Mouse (Mus musculus): ENCODE results near the gene Klf7. TPM values are rescaled to one million over a fixed set of nuclear protein-coding genes. Genes with fewer than 3 reads are reported as not detected.
A peak's percentile ranks its signal among the peaks of the same experiment; 100 is the strongest.

Klf7 gene
- polyA plus RNA-seq, 1 experiment, result 18.2 TPM

DNA sequence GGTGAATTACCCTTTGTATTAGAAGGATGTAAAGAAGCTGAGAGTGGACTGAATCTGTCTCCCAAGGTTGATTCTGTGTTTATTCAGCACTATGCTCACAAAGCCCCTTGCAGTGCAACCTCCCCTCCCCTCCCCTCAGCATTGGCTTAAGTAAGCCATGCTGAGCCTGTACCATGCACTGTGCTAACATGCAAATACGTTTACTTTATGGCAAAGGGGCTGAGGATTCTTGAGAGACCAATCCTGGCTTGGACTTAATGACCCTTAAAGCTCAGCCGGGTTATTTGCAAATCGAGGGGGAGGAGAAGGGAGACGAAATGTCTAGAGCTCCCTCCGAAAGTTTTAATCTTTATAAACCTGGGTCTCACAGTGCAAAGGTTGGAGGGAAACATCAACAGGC is 16.0 kb downstream of the Klf7 start:
- DNase-seq (ENCODE audit: extremely low spot score in 1 of 2, low spot score in 1 of 2), result no peak

DNA sequence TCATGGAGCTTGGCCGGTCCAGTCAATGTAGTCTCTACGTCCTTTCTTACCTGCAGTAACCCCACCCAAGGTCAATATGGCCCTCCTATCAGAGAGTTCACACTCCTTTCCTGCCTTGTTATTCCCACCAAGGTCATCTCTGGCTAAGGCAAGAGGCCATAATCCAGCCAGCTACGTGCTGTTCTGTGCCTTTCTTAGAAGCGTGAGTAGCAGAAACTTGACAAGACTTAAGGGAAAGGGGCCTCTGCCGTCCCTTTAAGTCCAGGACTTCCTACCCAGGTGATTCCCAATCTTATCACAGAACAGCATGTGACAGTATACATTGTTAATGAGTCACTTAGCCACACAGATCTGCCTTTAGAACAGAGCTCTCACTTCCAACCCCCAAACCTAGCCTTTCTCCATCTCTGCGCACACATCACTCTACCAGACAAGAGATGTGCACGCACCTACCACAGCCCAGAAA is 16.9 kb downstream of the Klf7 start:
- no peak for DNase-seq (ENCODE audit: extremely low spot score in 1 of 2, low spot score in 1 of 2)

DNA sequence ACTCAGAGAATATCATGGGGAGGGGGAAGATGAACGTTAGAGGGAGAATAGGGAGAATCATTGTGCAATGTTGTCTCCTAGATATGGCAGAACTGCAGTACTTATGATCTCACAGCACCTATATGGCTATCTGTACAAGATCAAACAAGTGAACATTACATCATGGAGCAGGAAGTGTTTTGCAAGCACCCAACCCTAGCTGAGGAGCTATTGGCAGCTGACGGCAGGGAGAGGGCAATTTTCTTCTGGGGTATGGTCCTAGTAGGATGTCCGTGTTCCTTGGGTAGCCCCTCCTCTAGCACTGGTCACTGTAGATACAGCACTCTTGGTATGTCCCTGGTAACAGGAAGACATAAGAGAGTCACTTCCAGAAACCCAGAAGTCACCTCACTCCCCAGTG is 17.4 kb downstream of the Klf7 start:
- no peak for DNase-seq (ENCODE audit: extremely low spot score in 1 of 2, low spot score in 1 of 2)

DNA sequence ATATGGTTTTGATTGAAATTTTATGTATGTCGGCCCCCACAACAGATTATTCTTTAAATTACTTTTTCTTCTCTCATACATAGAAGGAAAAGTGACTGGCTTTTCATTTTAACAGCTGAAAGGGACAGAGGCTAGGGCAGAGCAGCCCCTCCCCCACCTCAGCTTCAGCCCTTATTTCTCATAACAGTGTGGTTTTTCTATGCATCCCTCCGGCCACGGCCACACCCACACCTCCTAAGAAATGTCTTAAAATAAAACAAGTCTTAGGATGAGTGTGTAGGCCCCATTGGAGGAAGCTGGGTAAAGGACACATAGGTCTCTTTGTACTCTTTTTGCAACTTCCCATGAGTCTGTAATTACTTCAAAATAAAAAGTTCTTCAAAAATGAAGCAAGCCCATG is 20.8 kb downstream of the Klf7 start:
- no peak for DNase-seq (ENCODE audit: extremely low spot score in 1 of 2, low spot score in 1 of 2)

DNA sequence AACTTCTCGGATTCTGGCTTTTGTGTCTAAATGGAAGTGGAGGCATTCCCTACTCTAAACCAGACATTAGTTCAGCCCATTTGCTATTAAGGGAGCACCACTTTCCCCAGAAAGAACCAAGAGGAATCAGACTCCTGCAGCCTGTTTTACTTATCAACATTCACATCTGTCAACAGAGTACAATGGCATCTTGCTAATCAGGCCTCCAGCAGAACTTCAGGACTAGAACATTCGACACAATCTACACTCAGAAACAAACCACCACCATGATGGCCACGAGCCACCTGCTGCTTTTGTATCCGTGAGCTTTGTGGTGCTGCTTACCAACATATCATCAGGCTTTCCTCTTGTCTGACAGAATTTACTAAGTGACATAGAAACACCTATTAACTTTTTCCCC is 23.3 kb downstream of the Klf7 start:
- no peak for DNase-seq (ENCODE audit: extremely low spot score in 1 of 2, low spot score in 1 of 2)

DNA sequence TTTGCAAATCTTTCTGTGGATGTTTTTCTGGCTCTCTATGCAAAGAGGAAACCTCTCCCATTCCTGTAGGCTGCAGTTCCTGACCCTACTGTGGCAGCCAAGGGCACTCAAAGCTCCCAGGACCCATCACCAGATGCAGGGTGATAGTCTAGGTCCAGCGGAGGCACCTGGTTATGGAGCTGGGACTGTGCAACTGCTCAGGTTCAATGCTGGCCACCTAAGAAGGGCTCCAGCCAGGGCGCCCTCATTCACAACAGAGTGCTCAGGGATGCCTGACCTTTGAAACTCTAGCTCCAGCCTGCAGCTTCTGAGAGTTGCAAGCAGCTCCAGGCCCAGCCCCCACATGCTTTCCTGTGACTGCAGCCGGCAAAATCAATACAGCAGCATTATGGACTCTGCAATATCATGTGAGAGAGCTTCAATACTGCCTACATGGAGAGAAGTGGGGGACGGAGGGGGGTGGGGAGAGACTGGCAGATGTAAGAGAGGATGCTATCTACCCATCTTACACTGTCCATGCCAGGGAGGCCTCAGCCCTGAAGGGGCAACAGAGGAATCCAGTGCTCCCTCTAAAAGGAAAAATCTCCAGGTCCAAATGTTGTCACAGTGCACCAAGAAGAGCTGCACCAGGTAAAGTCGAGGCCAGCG is 24.3 kb downstream of the Klf7 start:
- DNase-seq (ENCODE audit: extremely low spot score in 1 of 2, low spot score in 1 of 2), result no peak

DNA sequence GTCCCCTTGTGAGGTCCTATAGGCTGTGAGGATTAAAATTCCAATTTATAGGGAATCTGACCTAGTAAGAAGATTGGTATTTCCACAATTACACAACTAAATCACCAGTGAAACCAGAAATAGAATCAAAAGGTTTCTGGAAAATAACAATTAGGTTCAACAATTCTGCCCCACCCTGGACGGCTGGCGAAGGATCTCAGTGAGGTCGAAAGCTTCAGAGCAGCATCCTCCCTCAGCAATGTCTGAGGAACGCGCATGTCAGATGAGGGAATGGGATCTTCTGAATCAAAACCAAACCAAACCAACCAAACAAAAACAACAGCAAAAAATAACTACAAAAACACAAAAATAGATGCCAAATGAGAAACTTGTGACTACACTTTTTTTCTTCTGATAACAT is 29.1 kb downstream of the Klf7 start:
- DNase-seq (ENCODE audit: extremely low spot score in 1 of 2, low spot score in 1 of 2), result no peak

DNA sequence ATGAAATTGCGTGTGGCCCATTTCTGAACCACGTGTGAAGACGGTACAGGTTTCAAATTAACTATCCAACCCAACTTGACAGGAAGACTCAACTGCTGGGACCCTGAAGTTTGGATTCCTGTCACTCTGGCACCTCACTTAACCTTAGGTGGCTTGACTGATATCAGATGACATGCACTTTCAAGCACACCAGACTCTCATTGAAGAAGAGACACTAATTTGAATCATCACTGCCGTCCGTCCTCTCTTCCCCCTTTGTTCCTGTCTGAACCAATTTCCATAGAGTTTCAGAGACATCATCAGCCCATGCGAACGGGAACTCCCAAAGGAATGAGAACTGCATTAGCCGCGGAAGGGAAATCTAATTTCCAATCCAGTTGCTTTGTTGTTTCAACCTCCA is 30.5 kb downstream of the Klf7 start:
- DNase-seq (ENCODE audit: extremely low spot score in 1 of 2, low spot score in 1 of 2), result no peak

DNA sequence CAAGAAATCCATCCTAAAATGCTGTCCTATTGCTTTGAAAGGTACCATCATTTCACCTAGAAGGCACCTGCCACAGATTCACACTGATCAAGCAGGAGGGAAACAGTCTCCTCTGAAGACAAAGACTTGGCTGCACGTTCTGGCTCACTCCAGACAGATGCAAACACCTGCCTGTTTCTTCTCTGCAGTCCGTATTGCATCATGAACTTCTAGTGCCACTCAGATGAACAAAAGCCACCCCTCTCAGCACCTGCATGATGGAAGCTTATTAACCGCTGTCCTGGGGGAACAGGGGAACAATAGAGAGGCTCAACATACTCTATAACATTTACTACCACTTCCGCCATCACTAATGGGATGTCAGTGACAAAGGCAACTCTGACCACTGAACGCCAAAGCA is 31.5 kb downstream of the Klf7 start:
- no peak for DNase-seq (ENCODE audit: extremely low spot score in 1 of 2, low spot score in 1 of 2)

DNA sequence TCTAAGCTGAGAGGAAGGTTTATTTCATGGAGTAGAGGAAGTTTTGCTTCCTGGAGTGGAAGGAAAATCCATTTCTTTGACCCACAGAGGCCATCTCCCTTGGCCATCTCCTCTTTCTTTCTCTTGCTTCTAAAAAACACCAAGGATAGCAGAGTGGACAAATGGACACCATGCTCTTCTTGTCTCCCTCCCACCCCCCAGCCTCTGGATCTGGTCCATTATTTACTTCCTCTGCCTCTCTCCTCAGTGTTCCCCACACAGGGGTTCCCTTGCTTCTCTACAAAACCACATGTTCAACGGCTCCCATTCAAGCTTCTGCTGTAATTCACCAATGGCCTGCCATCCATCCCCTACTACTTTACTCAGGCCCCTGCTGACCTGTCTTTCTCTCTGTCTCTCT is 32.4 kb downstream of the Klf7 start:
- DNase-seq (ENCODE audit: extremely low spot score in 1 of 2, low spot score in 1 of 2), result no peak

DNA sequence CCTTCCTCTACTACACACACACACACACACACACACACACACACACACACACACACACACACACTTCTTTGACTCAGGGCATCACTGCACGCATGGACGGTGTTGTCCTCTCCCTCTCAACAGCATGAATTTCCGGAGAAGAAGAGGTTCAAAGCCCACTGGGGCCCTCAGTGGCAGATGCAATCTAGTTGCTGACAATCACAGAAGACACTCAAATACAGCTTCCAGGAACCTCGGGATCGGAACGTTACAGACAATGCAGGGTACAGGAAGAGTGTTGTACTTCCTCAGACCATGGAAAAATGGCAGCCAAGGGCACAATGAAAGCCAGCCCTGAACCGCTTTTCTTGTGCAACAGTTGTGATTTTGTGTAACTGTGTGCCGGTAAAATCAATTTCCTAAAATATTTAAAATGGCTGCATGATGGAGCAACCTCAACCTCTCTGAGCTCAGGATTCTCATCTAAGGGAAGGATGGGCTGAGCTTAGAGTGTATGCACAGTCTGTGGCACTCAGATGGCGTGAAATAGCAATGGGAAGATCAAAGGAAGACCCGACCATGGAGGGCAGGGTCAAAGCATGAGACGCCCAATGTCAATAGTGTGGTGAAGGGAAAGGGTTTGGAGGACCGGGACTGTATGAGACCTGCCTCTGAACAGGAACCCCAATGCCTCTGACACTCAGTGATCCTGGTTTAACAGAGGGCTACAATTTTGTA is 33.3 kb downstream of the Klf7 start:
- no peak for DNase-seq (ENCODE audit: extremely low spot score in 1 of 2, low spot score in 1 of 2)

DNA sequence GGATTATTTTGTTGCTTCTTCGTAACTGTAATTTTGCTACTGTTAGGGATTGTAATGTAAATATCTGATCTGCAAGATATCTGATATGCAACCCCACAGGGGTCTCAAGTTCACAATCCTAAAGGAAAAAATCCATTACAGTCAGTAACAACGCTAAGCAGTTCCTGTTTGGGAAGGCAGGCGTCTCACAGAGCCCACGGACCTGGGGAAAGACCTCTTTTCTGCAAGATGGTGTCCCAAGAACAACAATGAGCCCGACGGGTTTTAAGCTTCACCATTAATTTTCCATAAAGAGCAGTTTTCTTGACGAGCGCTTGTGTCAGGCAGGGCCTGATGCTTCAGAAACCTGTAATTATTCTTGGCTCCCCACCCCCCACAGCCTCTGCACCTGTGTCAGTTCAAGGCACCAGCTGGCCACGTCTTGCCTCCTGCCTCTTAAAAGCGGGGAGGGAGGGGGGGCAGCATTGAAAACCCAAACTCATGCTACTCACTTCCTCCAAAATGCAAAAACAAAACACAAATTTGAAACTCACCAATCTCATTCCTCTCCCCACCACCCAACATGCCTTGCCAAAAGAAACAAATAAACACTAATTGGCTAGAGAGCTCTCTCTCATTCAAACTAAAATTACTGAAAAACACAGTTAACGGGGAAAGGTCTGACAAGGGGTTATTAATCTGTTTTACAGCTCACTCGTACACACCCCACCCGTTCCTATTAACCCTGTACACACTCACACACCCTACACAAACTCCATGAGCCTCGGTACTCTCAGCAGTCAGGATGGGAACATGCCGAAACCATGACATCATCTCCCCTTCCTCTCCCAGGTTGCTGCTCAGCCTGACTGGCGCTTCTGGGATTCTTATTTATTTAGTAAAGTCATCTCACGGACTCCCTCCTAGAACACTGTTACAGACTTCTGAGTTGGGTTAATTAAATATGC is 34.2 kb downstream of the Klf7 start:
- DNase-seq (ENCODE audit: extremely low spot score in 1 of 2, low spot score in 1 of 2), result peak in 1 of 2 experiments; percentile 41

DNA sequence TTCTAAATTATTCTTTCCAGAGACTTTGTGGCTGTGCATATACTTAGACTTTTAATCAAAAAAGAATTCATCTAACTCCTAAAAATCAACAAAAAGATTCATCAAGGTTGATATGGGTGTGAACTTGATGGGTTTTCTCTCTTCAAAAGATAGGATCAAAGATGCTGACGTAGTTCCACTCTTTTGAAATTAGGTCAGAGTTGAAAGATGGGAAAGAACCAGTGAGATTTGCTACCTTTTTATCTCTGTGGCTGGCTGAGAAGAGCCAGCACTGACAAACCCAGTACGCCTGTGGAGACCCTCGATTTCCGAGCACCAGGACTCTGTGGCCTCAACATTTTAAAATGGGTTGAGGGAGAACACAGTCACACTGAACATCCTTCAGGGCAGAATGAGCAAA is 36.2 kb downstream of the Klf7 start:
- DNase-seq (ENCODE audit: extremely low spot score in 1 of 2, low spot score in 1 of 2), result no peak

DNA sequence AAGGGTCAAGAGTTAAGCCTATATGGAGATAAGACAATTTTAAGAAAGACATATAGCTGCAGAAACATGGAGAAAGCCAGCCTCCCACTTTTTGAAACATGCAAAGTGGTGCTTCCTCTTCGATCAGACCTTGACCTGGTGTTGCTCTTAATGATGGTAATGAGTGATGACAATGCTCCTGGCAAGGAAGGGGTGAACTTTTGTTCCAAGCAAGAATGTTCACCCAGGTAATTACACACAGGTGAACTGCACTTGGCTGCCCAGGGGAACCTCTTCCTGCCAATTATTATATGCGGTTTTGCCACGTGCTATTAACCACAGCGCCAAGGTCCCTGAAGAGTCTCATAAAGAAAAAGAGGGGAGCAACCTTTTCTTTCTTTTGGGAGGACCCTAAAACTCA is 36.7 kb downstream of the Klf7 start:
- no peak for DNase-seq (ENCODE audit: extremely low spot score in 1 of 2, low spot score in 1 of 2)

DNA sequence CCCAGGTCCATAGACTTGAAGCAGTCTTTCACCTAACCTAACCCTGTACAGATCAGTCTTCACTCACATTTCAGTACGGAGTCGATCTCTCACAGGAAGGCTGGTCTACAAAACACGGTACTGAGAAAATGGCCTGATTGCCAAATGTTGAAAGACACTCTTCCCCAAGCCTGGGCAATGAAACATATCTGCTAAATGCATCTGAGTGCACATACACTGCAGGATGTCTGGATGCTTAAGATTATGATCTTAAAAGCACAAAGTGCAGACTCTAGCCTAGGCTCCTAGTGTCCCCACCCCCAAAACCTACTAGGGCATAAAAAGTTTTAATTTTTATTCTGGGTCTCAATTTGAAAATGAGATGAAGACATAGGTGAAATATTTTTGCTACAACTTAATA is 37.4 kb downstream of the Klf7 start:
- no peak for DNase-seq (ENCODE audit: extremely low spot score in 1 of 2, low spot score in 1 of 2)

DNA sequence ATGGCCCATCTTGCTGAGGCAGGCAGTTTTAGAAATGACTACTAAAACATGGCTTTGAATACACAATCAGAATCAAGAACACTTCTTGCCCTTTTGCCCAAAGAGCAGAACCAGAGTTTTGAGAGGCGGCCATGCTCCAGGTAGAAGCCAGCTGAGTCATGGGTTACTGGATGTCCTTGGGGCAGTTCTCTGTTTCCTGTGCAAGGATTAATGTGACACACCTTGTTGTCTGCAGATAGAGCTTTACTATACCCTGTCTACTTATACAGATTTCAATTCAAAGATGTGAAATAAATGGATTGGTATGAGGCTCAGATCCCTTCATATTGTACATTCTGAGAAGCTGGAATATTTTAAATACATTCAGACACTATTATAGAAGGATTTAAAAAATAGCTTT is 40.3 kb downstream of the Klf7 start:
- DNase-seq (ENCODE audit: extremely low spot score in 1 of 2, low spot score in 1 of 2), result no peak

DNA sequence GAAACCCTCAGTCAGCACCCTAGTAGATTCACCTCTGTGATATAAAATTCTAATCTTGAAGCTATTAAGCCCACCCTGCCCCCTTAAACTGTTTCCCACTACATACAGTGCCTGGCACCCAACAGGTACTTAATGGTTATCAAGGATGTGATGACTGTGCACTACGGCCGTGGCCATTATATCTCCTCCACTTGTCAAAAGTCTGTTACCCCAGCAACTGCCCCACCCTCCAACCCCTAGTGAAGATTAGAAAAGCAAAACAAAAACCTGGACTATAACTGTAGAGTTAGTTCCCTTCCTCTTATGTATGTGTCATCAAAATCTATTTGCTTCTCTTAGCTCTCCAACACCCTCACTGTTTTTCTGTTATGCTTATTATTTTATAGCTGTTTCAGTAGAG is 40.9 kb downstream of the Klf7 start:
- DNase-seq (ENCODE audit: extremely low spot score in 1 of 2, low spot score in 1 of 2), result no peak

DNA sequence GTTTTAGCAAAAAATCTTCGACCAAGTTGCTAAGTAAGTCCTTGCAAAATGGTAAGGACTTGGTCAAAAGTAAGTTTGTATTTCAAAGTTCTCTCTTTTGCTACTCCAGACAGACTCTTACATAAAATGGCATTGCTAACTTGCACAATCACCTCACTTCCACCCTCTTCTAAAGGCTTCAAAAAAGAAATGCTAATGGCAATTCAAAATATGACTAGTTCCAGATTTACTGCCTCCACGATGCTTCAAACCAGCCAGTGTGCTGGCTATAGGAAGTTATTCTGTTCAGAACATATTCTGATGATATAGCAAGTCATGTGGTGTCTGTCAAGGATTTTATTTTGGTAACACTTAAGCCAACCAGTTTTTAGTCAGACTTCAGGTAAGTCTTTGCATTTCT is 41.8 kb downstream of the Klf7 start:
- DNase-seq (ENCODE audit: extremely low spot score in 1 of 2, low spot score in 1 of 2), result peak in 1 of 2 experiments; percentile 41

DNA sequence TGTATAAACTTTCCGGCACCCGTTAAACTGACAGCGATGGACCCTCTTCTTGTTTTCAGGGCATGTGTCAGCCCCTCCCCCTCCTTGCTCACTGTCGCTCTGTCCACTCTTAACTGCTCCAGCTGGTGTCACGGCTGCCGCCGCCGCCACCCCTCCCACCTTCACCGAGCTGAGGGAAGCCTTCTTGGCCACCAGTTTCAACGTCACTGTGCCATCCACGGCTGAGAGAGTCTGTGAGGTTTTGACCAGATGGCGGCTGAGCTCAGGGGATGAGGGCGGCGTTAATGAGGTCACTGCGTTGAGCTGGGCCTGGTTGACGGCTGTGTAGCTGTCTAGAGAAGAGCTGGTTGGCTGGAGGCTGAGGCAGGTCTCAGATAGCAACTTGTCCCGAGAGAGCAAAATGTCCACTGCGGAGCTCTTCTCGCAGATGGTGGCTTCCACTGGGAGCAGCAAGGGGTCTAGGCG is 43.3 kb downstream of the Klf7 start:
- DNase-seq (ENCODE audit: extremely low spot score in 1 of 2, low spot score in 1 of 2), result peak in 1 of 2 experiments; percentile 32

DNA sequence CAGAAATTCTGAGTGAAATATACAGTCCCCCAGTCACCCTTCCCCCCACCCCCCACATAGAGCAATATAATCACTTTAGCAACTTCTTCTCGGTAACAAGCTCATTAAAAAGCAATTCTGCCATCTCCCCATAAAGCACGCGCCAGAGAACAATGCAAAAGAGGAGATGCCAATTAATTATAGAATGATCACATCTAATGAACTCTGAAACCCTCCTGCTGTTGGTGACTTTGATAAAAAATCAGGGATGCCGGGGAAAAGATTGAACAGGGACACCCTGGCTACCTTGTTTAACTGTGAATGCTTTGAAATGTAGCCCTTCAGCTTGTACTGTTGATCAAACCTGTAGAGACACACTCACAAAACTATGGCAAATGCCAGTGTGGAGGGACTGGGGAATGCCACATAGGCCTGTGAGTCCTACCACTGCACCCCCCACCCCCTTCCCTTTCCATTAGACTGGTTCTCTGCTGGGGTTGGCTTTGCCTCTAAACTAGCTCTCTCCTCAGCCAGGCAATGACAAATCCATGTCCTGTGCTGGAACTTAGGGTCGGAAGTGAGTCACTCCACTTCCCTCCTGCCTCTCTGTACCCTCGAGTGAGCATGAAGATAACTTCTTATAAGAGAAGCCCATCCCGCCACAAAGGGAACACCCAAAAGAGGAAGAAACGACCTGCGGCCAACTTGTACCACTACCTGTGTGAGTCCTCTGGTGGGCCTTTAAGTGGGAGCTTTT is 43.9 kb downstream of the Klf7 start:
- DNase-seq (ENCODE audit: extremely low spot score in 1 of 2, low spot score in 1 of 2), result no peak

DNA sequence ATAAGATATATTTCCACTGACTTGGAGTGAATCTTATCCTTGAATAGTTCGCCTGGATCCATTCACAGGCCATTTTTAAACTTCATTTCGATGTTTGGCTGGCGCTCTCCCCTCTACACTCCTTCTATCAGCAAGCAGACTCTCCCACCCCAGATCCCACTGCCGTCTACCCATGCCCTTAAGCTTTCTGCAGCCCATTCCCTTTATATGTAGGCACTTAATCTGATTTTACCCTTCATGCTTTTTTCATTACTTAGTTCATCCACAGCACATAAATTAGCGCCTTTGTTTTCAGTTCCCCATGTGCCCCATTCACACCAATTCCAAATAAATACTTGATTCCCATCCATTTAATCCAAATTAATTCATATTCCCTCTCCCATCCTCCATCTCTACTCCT is 48.0 kb downstream of the Klf7 start:
- no peak for DNase-seq (ENCODE audit: extremely low spot score in 1 of 2, low spot score in 1 of 2)

Data from frontal cortex, adult 2 months (tissue).